Mouse (Mus musculus): ENCODE data around the gene Bcl2l2.

GRCm38 (mm10) chr14:54855726-54856125 is 27.5 kb upstream of the Bcl2l2 start:
- TF ChIP-seq CTCF (IDR thresholded peaks at IDR 0.05; ENCODE audit: low read depth, low read length), result no peak
- no peak for TF ChIP-seq POLR2A (IDR thresholded peaks at IDR 0.05; ENCODE audit: borderline replicate concordance, low read depth, low read length)

All from bone marrow macrophage, adult 2 months (primary cell).